Mouse (Mus musculus): Measurements from ENCODE around the gene Rtn4rl2. TPM values are rescaled to one million over a fixed set of nuclear protein-coding genes. Genes with fewer than 3 reads are reported as not detected.

The Rtn4rl2 gene
- polyA plus RNA-seq (2017; shearing (Covaris generic)), result not detected

DNA sequence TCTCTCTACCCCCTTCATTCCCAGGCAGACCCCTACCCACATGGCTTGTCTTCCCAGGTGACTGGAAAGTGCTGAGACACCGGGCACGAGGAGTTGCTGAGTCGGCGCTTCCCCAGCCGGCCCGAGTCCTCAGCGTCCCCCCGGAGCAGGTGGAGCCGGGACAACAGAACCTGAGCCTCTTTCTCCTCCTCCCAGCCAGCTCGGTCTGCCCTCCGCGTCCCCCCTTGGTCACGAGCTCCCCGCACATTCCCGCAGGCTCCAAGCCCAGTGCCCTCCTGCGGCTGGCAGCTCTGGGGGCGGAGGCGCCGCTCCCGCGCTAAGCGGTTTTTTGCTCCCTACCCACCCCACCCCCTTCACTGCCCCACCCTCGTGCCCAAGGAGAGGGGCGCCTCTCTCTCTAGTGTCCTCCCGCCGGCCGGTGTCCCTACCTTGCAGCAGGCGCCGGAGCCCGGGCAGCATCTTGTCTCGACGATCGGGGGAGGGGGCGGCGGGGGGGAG is at the start of gene Rtn4rl2:
Gene Rtn4rl2 (minus strand): TSS at position 477 of the 498 bp plus-strand sequence.

DNA sequence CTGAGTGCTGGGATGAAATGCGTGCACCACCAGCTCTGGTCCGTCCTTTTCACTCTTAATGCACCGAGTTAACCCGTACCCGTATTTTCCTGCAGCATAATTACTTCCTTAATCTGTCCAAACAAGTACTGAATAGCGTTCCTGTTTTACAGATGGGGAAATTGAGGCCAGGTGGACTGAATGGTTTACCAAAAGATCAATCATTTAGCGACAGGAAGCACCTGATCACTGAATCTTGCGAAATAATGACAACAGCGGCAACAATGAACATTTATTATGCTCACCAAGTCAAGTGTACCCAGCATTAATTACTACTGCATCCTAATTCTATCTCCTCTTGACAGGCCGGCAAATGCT is 47.9 kb downstream of the Rtn4rl2 start, which contains the start of gene Slc43a1:
Gene Slc43a1 (plus strand): TSS at position 258 of the 357 bp plus-strand sequence.

DNA sequence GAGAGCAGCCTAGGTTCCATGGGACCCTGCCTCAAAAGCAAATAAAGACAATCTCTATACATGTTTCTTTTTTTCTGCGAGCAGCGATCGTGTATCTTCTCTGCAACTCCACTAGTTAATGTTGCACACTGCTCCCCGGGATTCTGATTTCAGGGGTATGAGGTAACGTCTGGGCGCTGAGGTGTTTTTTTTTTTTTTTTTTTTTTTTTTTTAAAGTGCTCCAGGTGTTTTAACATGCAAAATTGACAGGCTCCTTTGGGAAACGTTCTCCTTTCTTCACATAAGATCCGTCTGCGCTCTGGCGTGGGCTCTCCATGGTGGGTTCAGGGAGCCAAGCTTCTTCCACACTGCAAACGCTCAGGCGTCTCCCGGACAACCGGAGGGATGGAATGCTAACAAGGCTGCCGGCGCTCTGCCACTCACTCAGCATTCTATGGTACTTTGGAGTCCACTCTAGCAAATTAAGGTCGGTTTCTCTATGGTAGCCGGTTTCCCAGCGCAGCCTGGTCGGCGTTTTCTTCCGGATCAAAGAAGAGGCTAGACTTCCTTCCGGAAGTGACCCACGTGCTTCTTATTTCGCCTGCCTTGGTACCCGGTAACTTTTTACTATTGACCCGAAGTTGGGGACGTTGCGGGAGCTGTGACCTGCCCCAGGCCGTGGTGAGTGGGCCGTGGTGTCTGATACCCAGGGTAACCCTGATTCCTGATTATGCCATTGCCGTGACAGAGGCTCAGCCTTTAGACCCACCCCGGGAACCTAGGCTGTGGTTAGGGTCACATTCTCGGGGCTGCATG is 59.8 kb downstream of the Rtn4rl2 start, which contains the start of gene Timm10:
Gene Timm10 (plus strand): TSS at position 510 of the 795 bp plus-strand sequence.

DNA sequence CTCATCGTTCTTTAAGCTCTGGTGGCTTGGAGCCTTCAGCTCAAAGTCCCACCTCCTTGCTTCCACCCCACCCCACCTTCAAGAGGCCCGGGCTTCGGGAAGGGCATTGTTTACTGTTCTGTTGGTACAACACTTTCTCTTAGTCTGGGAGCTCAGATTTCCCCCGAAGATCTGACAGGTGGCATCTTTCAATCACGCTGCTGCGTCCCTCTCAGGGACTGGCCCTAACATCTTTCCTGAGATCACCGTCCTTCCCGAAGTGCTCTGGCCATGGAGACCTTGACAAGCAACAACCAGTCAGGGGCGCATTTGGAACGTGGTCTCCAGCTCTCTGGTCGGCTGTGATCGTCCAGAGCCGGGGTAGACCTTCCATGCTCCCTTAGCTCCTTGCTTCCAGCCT is 64.0 kb downstream of the Rtn4rl2 start, which contains the start of gene Smtnl1:
Gene Smtnl1 (minus strand): TSS at position 101 of the 400 bp plus-strand sequence.

Other genes with a start within 250 kb of the Rtn4rl2 start
- 1 to 10 TPM in 1 of 2 experiments, not detected in 1; 1.3 TPM for gene Ctnnd1, start 235.9 kb downstream of the Rtn4rl2 start, polyA plus RNA-seq (2017; shearing (Covaris generic))
- gene Btbd18, start 227.6 kb downstream of the Rtn4rl2 start, polyA plus RNA-seq (2017; shearing (Covaris generic)), result 1 to 10 TPM in 1 of 2 experiments, under 1 TPM in 1; 0.23 to 2.7 TPM
- gene Selenoh, start 215.9 kb downstream of the Rtn4rl2 start, polyA plus RNA-seq (2017; shearing (Covaris generic)), result 10 to 100 TPM; 75.6 to 81.6 TPM
- gene Gm28635, start 208.7 kb downstream of the Rtn4rl2 start, polyA plus RNA-seq (2017; shearing (Covaris generic)), result not detected
- 10 to 100 TPM; 38.9 to 41.3 TPM for gene Med19, start 208.3 kb downstream of the Rtn4rl2 start, polyA plus RNA-seq (2017; shearing (Covaris generic))
- 100 to 1,000 TPM in 1 of 2 experiments, 10 to 100 TPM in 1; 98.7 to 114 TPM for gene Tmx2, start 207.6 kb downstream of the Rtn4rl2 start, polyA plus RNA-seq (2017; shearing (Covaris generic))
- 10 to 100 TPM; 50.2 to 64.0 TPM for gene Zdhhc5, start 171.5 kb downstream of the Rtn4rl2 start, polyA plus RNA-seq (2017; shearing (Covaris generic))
- gene Clp1, start 159.4 kb downstream of the Rtn4rl2 start, polyA plus RNA-seq (2017; shearing (Covaris generic)), result 10 to 100 TPM; 52.6 to 66.0 TPM
- gene Ypel4, start 152.7 kb downstream of the Rtn4rl2 start, polyA plus RNA-seq (2017; shearing (Covaris generic)), result 1 to 10 TPM in 1 of 2 experiments, under 1 TPM in 1; 0.70 to 3.7 TPM
- gene Gm19426, start 143.1 kb downstream of the Rtn4rl2 start, polyA plus RNA-seq (2017; shearing (Covaris generic)), result not detected
- 1 to 10 TPM in 1 of 2 experiments, not detected in 1; 1.2 TPM for gene Serping1, start 111.3 kb downstream of the Rtn4rl2 start, polyA plus RNA-seq (2017; shearing (Covaris generic))
- gene Ube2l6, start 87.9 kb downstream of the Rtn4rl2 start, polyA plus RNA-seq (2017; shearing (Covaris generic)), result 10 to 100 TPM; 24.6 to 55.7 TPM
- under 1 TPM in 1 of 2 experiments, not detected in 1; 0.37 TPM for gene Smtnl1, start 64.1 kb downstream of the Rtn4rl2 start, polyA plus RNA-seq (2017; shearing (Covaris generic))
- 10 to 100 TPM; 28.3 to 30.9 TPM for gene Timm10, start 59.7 kb downstream of the Rtn4rl2 start, polyA plus RNA-seq (2017; shearing (Covaris generic))
- gene Slc43a1, start 47.9 kb downstream of the Rtn4rl2 start, polyA plus RNA-seq (2017; shearing (Covaris generic)), result 1 to 10 TPM; 1.3 to 3.9 TPM
- gene Slc43a3, start 49.9 kb upstream of the Rtn4rl2 start, polyA plus RNA-seq (2017; shearing (Covaris generic)), result 1 to 10 TPM; 4.8 to 9.5 TPM
- not detected for gene Prg2, start 93.8 kb upstream of the Rtn4rl2 start, polyA plus RNA-seq (2017; shearing (Covaris generic))
- under 1 TPM in 1 of 2 experiments, not detected in 1; 0.70 TPM for gene Prg3, start 101.5 kb upstream of the Rtn4rl2 start, polyA plus RNA-seq (2017; shearing (Covaris generic))
- 100 to 1,000 TPM; 176 to 195 TPM for gene Ssrp1, start 150.5 kb upstream of the Rtn4rl2 start, polyA plus RNA-seq (2017; shearing (Covaris generic))
- gene P2rx3, start 150.8 kb upstream of the Rtn4rl2 start, polyA plus RNA-seq (2017; shearing (Covaris generic)), result 1 to 10 TPM; 1.1 to 5.1 TPM
- gene Tnks1bp1, start 161.3 kb upstream of the Rtn4rl2 start, polyA plus RNA-seq (2017; shearing (Covaris generic)), result 10 to 100 TPM; 14.7 to 16.4 TPM
- not detected for gene Aplnr, start 249.5 kb upstream of the Rtn4rl2 start, polyA plus RNA-seq (2017; shearing (Covaris generic))